Mouse (Mus musculus): ENCODE measurements around the gene Camta2. TPM values are rescaled to one million over a fixed set of nuclear protein-coding genes. Genes with fewer than 3 reads are reported as not detected.

Camta2 gene
- 4.4 and 7.3 TPM in 2 replicates for polyA plus RNA-seq (2014; fragmentation: Nextera tagmentation; extraction: Ambion mirVana)

DNA sequence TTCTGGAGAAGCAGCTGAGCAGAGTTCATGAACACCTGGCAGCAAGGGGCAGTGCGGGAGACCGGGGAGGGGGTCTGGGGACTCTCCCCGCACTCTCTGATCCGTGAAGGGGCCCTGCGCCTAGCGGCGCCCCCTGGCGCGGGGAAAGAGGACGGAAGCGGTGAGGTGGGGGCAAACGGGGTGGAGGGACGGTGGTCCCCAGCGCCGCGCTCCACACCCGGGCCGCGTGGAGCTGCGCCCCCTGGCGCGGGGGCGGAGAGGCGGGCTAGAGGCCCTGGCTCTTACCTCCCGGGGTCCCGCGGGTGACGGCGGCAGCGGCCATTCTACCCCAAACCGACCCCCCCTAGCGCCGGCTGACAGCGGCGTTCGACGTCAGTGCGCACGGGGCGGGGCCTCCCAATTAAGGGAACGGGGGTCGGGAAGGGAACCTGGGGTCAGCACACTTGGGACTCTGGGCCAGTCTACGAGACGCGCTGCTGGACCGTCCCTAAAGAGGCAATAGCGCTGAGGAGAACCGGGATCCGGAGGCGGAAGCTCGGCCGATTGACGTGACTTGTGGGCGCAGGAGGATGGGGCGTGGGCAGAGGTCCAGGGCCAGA lies at the start of gene Camta2:
Gene Camta2, minus strand, starts transcription at position 505 of the 599 bp plus-strand sequence.
- DNase-seq (ENCODE audit: low spot score) (peak; percentile 89), ATAC-seq (replicated peaks; ENCODE audit: insufficient number of reproducible peaks, low FRiP score, low TSS enrichment, low read depth) (peak; percentile 80)
- H3K9me3 ChIP-seq (replicated peaks; ENCODE audit: control insufficient read depth, low read length) = no peaks in the 10 kb centered on the region
- H3K27ac ChIP-seq (replicated peaks; ENCODE audit: low read depth, low read length) = peak within 1 kb of the TSS; percentile 70
- peak within 1 kb of the TSS; percentile 79 for H3K9ac ChIP-seq (replicated peaks; ENCODE audit: low read length)
- H3K36me3 ChIP-seq (replicated peaks; ENCODE audit: control insufficient read depth, insufficient read depth, low read depth, low read length) = no peaks in the 10 kb centered on the region
- H3K4me2 ChIP-seq (ENCODE audit: low read depth, low read length) = peak within 1 kb of the TSS; percentile 64
- no peaks in the 10 kb centered on the region for H3K27me3 ChIP-seq (ENCODE audit: control insufficient read depth, insufficient read depth, low read length)
- H3K4me3 ChIP-seq (ENCODE audit: low read depth, low read length) = peak within 1 kb of the TSS; percentile 80
- under 1% methylated on average over 55 of the region's 55 CpGs for WGBS
- peaks cover 4% of the 10 kb centered on the region; the same call in 1 of the 2 replicates for H3K4me1 ChIP-seq (ENCODE audit: control insufficient read depth, insufficient read depth, low read length)

DNA sequence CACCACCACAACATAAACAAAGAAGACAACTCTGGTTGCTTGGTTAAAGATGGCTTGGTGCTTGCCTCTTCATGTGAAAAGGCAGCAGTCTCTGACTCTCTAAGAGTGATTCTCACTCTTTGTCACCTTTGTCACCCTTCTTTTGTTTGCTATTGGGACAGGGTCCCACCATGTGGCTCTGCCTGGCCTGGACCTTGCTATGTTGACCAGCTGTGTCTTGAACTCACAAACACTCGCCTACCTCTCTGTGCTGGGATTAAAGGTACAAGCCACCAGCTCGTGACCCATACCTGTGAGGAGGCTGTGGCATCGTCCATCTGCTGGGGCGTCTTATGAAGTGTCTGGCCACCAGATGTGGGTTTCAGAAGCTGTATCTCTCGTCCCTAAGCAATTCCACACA lies 45.4 kb upstream of the Camta2 start:
- Histone ChIP-seq H3K9ac (replicated peaks; ENCODE audit: low read length) (no peak overlapping the region; the same call in 1 of the 2 replicates), H3K4me2 (ENCODE audit: low read depth, low read length) (no peak overlapping the region), H3K27me3 (ENCODE audit: control insufficient read depth, insufficient read depth, low read length) (no peaks in the 10 kb centered on the region), H3K36me3 (replicated peaks; ENCODE audit: control insufficient read depth, insufficient read depth, low read depth, low read length) (no peaks in the 10 kb centered on the region; the same call in 1 of the 2 replicates), H3K27ac (replicated peaks; ENCODE audit: low read depth, low read length) (no peak overlapping the region), H3K4me3 (ENCODE audit: low read depth, low read length) (no peak overlapping the region), H3K4me1 (ENCODE audit: control insufficient read depth, insufficient read depth, low read length) (no peaks in the 10 kb centered on the region), H3K9me3 (replicated peaks; ENCODE audit: control insufficient read depth, low read length) (no peaks in the 10 kb centered on the region)
- ATAC-seq (replicated peaks; ENCODE audit: insufficient number of reproducible peaks, low FRiP score, low TSS enrichment, low read depth) (no peak), DNase-seq (ENCODE audit: low spot score) (no peak)
- 45% methylated on average over 5 of the region's 5 CpGs for WGBS

DNA sequence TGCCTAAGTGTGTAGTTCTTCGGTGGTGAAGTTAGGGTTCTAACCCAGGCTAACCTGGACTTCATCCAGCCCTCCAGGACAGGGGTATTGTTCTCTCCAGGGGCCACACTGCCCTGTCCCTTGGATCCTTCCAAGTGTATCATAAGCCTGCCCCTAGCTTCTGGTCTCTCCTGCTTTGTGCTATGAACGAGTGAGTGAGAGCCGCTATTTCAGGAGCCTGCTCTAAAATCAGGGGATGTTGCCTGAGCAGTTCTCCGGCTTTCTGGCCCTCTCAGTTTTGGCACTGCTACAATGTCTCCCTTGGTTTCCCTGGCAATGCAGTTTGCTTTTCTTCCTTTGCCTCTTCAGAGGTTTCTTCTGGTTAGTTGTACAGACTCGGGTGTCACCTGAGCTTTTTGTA lies 43.3 kb upstream of the Camta2 start:
- no peak for DNase-seq (ENCODE audit: low spot score)
- WGBS = 72% methylated on average over 5 of the region's 5 CpGs
- no peak for ATAC-seq (replicated peaks; ENCODE audit: insufficient number of reproducible peaks, low FRiP score, low TSS enrichment, low read depth)
- no peaks in the 10 kb centered on the region for H3K9me3 ChIP-seq (replicated peaks; ENCODE audit: control insufficient read depth, low read length)
- H3K27ac ChIP-seq (replicated peaks; ENCODE audit: low read depth, low read length) = no peak overlapping the region
- H3K4me2 ChIP-seq (ENCODE audit: low read depth, low read length) = no peak overlapping the region
- H3K4me3 ChIP-seq (ENCODE audit: low read depth, low read length) = no peak overlapping the region
- H3K9ac ChIP-seq (replicated peaks; ENCODE audit: low read length) = no peak overlapping the region
- no peaks in the 10 kb centered on the region for H3K27me3 ChIP-seq (ENCODE audit: control insufficient read depth, insufficient read depth, low read length)
- peaks cover 4% of the 10 kb centered on the region for H3K36me3 ChIP-seq (replicated peaks; ENCODE audit: control insufficient read depth, insufficient read depth, low read depth, low read length)
- H3K4me1 ChIP-seq (ENCODE audit: control insufficient read depth, insufficient read depth, low read length) = no peaks in the 10 kb centered on the region

DNA sequence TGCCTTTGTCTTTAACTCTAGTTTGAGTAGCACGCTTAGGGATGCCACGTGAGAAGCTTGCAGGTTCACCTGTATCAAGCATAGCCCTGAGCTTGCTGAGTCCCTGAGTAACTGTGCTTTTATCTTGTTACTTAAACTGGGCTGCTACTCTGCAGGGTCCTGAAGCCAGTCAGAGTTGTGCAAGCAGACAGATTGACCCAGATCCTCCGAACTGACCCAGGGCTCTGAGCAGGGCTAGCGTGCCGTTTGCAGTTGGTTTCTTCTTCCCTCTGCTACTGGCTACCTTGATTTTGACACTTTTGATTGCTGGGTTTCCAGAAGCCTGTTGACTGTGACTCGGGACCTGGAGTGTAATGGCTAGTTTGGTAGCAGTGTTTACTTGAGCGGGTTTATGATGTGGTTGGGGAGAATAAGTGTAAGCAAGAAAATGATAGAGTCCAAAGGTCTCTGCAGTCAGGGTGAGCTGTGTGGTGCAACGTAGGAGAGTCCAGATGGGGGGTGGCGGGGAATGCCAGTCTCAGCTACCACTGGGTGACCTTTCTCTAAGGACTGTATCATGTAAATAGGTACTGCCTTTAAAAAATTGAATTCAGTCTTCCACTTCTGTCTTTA lies 42.6 kb upstream of the Camta2 start:
- Histone ChIP-seq H3K9ac (replicated peaks; ENCODE audit: low read length) (no peak overlapping the region), H3K36me3 (replicated peaks; ENCODE audit: control insufficient read depth, insufficient read depth, low read depth, low read length) (peaks cover 6% of the 10 kb centered on the region), H3K4me2 (ENCODE audit: low read depth, low read length) (no peak overlapping the region), H3K9me3 (replicated peaks; ENCODE audit: control insufficient read depth, low read length) (no peaks in the 10 kb centered on the region), H3K4me1 (ENCODE audit: control insufficient read depth, insufficient read depth, low read length) (no peaks in the 10 kb centered on the region), H3K4me3 (ENCODE audit: low read depth, low read length) (no peak overlapping the region), H3K27me3 (ENCODE audit: control insufficient read depth, insufficient read depth, low read length) (no peaks in the 10 kb centered on the region), H3K27ac (replicated peaks; ENCODE audit: low read depth, low read length) (no peak overlapping the region)
- ATAC-seq (replicated peaks; ENCODE audit: insufficient number of reproducible peaks, low FRiP score, low TSS enrichment, low read depth) (no peak), DNase-seq (ENCODE audit: low spot score) (no peak)
- WGBS = 77% methylated on average over 9 of the region's 9 CpGs

DNA sequence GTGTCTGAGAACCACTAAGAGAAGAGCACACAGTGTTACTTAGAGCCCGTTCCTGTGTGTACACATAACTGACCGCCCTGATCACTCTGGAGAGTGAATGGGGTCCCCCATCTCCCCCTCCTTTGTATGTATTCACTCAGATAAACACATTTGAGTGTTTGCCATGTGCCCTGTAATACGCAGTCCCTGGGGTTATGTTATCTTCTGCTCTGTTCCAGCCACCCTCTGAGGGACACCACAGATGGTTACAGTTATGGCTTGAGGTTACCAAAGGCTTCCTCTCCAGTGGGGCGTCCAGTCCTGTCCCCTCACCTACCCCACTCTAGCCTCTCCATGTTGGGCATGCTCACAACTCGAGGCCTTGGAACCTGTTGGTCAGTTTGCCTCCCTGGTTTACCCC lies 39.5 kb upstream of the Camta2 start:
- DNase-seq (ENCODE audit: low spot score) (no peak), ATAC-seq (replicated peaks; ENCODE audit: insufficient number of reproducible peaks, low FRiP score, low TSS enrichment, low read depth) (no peak)
- 91% methylated on average over 5 of the region's 5 CpGs for WGBS
- H3K9me3 ChIP-seq (replicated peaks; ENCODE audit: control insufficient read depth, low read length) = no peaks in the 10 kb centered on the region
- H3K27ac ChIP-seq (replicated peaks; ENCODE audit: low read depth, low read length) = no peak overlapping the region
- H3K4me2 ChIP-seq (ENCODE audit: low read depth, low read length) = no peak overlapping the region
- H3K4me3 ChIP-seq (ENCODE audit: low read depth, low read length) = no peak overlapping the region
- no peak overlapping the region for H3K9ac ChIP-seq (replicated peaks; ENCODE audit: low read length)
- H3K4me1 ChIP-seq (ENCODE audit: control insufficient read depth, insufficient read depth, low read length) = no peaks in the 10 kb centered on the region
- no peaks in the 10 kb centered on the region for H3K27me3 ChIP-seq (ENCODE audit: control insufficient read depth, insufficient read depth, low read length)
- peaks cover 8% of the 10 kb centered on the region for H3K36me3 ChIP-seq (replicated peaks; ENCODE audit: control insufficient read depth, insufficient read depth, low read depth, low read length)

DNA sequence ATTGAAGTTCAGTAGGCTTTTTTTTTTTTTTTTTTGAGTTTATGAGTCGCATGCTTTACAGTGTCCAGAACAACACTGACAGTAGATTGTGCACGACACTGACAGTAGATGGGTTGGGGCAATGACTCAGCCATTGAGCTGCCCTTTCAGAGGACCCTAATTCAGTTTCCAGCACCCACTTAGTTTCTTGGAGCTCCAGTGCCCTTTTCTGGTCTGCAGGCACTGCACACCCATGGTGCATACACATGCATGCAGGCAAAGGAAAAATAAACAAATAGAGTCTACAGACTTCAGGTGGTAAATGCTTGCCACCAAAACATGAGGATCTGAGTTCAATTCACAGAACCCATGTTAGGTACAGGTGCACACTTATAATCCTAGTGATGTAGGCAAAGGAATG lies 38.7 kb upstream of the Camta2 start:
- H3K4me1 ChIP-seq (ENCODE audit: control insufficient read depth, insufficient read depth, low read length) = no peaks in the 10 kb centered on the region
- H3K4me2 ChIP-seq (ENCODE audit: low read depth, low read length) = no peak overlapping the region
- no peak for ATAC-seq (replicated peaks; ENCODE audit: insufficient number of reproducible peaks, low FRiP score, low TSS enrichment, low read depth)
- no peak overlapping the region for H3K4me3 ChIP-seq (ENCODE audit: low read depth, low read length)
- WGBS = 90% methylated on average over 2 of the region's 2 CpGs
- H3K9me3 ChIP-seq (replicated peaks; ENCODE audit: control insufficient read depth, low read length) = no peaks in the 10 kb centered on the region
- no peak overlapping the region for H3K9ac ChIP-seq (replicated peaks; ENCODE audit: low read length)
- DNase-seq (ENCODE audit: low spot score) = no peak
- no peaks in the 10 kb centered on the region for H3K27me3 ChIP-seq (ENCODE audit: control insufficient read depth, insufficient read depth, low read length)
- no peak overlapping the region for H3K27ac ChIP-seq (replicated peaks; ENCODE audit: low read depth, low read length)
- peaks cover 8% of the 10 kb centered on the region for H3K36me3 ChIP-seq (replicated peaks; ENCODE audit: control insufficient read depth, insufficient read depth, low read depth, low read length)

DNA sequence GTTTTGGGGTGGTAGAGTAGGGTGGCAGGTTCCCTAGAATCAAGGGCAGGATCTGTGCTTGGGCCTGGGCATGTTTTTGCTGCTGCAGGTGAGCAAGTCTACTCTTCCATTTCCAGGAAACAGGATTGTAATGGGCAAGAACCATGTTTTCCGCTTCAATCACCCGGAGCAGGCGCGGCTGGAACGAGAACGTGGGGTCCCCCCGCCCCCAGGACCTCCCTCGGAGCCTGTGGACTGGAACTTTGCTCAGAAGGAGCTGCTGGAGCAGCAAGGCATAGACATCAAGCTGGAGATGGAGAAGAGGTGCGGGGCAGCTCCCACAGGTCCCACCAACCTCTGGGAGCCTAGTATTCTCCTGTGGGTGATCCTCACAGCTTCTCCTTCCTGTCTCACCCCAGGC lies 36.8 kb upstream of the Camta2 start:
- H3K4me3 ChIP-seq (ENCODE audit: low read depth, low read length) = no peak overlapping the region
- DNase-seq (ENCODE audit: low spot score) (no peak), ATAC-seq (replicated peaks; ENCODE audit: insufficient number of reproducible peaks, low FRiP score, low TSS enrichment, low read depth) (no peak)
- no peak overlapping the region for H3K27ac ChIP-seq (replicated peaks; ENCODE audit: low read depth, low read length)
- no peak overlapping the region for H3K9ac ChIP-seq (replicated peaks; ENCODE audit: low read length)
- 96% methylated on average over 9 of the region's 9 CpGs for WGBS
- H3K36me3 ChIP-seq (replicated peaks; ENCODE audit: control insufficient read depth, insufficient read depth, low read depth, low read length) = peaks cover 8% of the 10 kb centered on the region
- no peaks in the 10 kb centered on the region for H3K27me3 ChIP-seq (ENCODE audit: control insufficient read depth, insufficient read depth, low read length)
- H3K4me2 ChIP-seq (ENCODE audit: low read depth, low read length) = no peak overlapping the region
- H3K9me3 ChIP-seq (replicated peaks; ENCODE audit: control insufficient read depth, low read length) = no peaks in the 10 kb centered on the region
- H3K4me1 ChIP-seq (ENCODE audit: control insufficient read depth, insufficient read depth, low read length) = no peaks in the 10 kb centered on the region

DNA sequence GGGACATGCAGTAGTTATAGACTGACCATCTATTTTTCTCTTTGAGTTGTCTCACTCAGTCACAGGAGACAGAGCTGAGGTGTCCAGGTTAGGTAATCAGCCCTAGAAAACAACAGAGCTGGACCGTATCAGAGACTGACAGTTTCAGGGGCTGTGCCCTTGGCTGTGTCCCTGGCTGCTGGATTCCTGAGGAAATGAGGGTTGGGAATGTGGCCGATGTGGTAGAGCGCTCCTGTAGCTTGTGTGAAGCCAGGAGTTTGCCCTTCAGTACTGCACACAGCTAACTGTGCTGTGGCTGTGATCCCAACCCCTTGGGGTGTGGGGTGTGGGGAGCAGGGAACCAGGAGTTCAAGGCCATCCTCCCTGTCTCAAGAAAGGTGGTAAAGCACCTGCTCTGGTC lies 33.2 kb upstream of the Camta2 start:
- Histone ChIP-seq H3K27me3 (ENCODE audit: control insufficient read depth, insufficient read depth, low read length) (no peaks in the 10 kb centered on the region), H3K36me3 (replicated peaks; ENCODE audit: control insufficient read depth, insufficient read depth, low read depth, low read length) (peaks cover 5% of the 10 kb centered on the region), H3K4me1 (ENCODE audit: control insufficient read depth, insufficient read depth, low read length) (no peaks in the 10 kb centered on the region), H3K9me3 (replicated peaks; ENCODE audit: control insufficient read depth, low read length) (no peaks in the 10 kb centered on the region), H3K27ac (replicated peaks; ENCODE audit: low read depth, low read length) (no peak overlapping the region), H3K4me2 (ENCODE audit: low read depth, low read length) (no peak overlapping the region), H3K4me3 (ENCODE audit: low read depth, low read length) (no peak overlapping the region), H3K9ac (replicated peaks; ENCODE audit: low read length) (no peak overlapping the region)
- ATAC-seq (replicated peaks; ENCODE audit: insufficient number of reproducible peaks, low FRiP score, low TSS enrichment, low read depth) = no peak
- 96% methylated on average over 3 of the region's 3 CpGs for WGBS
- no peak for DNase-seq (ENCODE audit: low spot score)

All from embryonic facial prominence, embryonic 11.5 days (tissue).